Mouse (Mus musculus) heart, adult 11 months (tissue): ENCODE results near the gene Nfib.
A peak's percentile ranks its signal among the peaks of the same experiment; 100 is the strongest.

Source experiments
- DNase-seq: peaks from one replicate; pipeline ENCODE4 v3.0.0; 2022

The Nfib gene

DNA sequence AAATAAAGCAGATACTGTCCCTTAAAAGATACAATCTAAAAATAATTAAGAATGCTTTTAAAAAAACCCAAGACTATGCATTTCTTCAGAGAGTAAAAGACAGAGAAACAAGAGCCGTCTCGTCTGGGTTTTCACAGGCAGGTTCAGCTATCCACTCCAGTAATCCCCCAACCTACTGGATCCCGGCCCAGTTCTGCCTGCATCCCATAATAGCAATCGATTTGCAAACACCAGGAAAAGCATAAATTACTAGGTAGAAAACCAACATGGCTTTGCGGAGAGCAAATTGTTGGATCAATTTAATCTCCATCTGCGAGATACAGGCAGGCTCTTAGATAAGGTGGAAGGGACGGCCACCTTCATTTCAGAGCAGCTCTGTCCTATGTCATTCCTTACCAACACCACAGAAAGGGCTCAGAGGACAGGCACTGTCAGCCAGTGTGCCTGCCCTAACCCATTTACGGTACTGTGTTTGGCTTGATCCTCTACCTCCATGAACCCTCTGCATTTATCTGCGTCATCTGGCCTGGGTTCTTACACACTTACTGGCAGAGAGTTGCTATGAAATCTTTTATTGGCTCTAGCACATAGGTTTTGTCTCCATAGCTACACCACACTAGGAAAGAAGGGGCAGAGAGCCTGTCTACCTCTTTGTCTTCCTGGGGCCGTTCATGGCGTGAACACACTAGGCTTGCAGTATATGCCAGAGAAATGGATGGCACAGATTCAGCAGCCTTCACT, 321.4 kb downstream of the Nfib start:
- peak; percentile 87 for DNase-seq

DNA sequence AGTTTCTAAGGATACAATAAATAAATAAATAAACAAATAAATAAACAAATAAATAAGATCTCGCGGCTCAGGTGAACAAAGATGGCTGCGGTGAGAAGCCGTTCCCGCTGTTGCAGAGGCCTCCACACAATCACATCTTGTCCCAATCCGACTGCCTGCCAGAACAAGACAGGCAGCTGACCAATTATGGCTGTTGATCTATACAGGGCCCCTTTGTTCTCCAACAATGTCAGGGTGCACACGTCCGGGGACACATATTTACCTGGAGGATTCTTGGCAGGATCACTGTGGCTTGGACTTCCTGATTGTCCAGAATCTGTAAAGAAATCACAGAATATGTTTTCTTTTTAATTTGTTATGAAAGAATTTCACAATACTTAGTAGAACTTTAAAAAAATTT, 322.2 kb downstream of the Nfib start:
- DNase-seq: peak; percentile 88

DNA sequence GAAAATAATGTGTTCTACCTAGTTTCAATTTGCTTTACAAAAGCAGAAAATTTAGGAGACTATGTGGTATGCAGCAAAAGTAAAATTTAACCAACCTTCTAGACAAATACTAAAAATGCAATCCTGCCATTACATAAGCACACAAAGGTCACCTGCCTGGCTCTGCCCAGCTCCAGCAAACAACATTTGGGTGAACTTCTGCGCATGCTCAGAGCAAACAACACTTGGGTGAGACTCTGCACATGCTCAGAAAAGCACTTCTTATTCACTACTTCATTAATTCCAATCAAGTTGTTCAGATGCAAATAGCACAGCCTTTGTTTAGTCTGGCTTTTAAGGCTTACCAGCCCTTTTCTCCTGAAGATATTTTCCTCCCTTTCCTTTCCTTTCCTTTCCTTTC, 323.8 kb downstream of the Nfib start:
- DNase-seq: peak; percentile 87

GRCm38 (mm10) chr4:82380578-82380977, 325.0 kb downstream of the Nfib start:
- peak; percentile 68 for DNase-seq

DNA sequence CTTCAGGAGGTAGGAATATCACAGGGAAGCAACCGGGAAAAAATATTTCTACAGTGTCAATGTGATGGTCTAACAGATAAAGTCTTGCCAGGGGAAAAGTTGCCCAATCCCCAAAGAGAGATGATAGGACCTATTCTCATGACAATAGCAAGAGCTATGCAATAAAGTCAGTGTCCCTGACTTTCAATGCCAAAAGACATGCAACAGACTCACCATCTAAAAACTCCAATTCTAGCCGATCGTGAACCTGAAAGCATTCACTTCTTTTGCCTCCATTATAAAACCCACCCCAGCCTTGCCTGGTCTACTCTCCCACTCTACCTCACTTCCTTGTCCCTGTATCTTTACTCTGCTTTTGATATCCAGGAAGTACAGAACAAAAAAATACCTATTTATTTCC, 327.5 kb downstream of the Nfib start:
- peak; percentile 61 for DNase-seq

DNA sequence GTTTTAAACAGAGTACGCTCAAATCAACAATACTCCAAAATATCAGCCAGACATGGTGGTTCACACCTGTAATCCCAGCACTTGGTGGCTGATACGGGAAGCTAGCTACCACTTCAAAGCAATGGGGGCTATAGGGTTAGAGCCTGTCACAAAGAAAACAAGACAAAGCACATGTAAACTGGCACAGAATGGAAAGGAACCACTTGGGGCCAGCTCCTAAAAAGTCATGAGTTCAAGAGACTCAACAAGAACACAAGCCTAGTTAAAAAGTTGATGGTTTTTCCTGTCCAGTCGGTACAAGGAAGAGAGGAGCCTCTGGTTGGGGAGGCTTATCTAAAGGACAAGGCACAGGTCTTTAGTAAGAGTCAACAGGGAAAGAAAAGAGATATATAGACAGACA, 327.9 kb downstream of the Nfib start:
- DNase-seq: peak; percentile 57

DNA sequence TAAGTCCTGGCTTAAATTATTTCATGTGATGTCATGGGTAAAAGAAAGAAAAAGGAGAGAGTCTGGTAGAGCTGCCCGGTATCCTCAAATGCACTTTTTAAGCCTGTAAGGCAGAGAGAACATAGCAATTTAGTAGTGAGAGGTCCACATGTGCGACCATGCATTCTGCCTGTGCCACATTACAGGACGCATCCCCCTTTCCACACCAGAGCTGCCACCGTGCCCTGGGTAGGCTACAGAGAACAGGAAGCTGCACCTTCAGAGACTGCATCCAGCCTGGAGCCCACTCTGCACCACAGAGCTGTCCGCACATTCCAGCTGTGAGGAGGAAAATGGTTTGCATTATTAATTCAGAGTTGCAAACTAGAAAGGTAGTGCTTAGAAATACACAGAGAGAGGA, 331.0 kb downstream of the Nfib start:
- DNase-seq: peak; percentile 79

DNA sequence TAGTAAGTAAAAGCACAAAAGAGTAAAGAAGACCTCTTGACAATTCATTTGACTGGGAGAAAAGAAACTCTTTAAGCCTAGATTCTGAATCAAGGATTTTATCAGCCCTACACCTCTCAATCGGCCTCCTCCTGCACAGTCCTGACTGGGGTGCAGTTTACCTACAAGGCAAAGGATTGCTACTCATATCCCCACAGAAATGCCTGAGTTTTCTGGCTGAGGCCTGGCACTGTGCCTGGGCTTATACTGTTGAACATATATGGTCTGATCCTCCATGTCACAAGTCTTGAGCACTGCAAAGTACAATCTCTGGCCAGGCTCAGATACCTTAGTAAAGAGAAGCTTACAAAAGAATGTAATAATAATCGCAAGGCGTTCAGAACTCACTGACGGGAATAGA, 333.3 kb downstream of the Nfib start:
- DNase-seq: peak; percentile 72

GRCm38 (mm10) chr4:82371471-82371870, 334.1 kb downstream of the Nfib start:
- DNase-seq: peak; percentile 62

DNA sequence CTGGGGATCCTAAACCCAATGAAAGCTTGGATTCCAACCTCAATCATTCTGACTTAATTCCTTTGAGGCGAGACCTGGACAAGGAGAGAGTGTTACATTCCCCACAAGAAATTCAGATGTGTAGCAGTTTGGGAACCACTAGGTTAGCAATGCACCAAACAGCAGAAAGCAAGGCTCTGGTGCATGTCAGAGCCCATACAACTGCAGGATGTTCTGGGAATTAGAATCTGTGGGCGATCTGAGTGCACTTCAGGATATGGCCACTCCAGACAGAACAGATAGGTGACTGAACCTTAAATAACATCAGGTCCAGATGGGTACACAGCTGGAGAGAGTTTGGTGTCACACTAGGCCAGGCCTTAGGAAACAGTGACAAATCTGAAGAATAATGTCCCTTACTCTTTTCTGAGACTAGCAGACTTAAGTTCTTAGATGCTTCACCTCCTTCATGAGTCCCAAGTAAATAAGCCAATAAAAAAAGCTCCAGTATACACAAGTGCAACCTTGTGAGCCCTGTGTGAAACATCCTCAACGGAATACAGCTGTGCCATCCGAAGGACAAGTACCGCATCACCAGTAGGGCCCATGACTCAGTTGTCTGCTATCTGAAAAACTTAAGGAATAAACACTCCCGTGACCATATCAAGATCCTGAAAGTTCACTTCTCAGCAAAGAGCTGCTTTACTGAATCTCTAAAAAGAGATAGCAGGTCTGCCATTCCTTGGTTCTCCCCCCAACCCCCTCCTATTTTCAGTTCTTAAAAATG, 336.4 kb downstream of the Nfib start:
- DNase-seq: peak; percentile 76

GRCm38 (mm10) chr4:82368091-82368775, 337.3 kb downstream of the Nfib start:
- DNase-seq: peak; percentile 71

DNA sequence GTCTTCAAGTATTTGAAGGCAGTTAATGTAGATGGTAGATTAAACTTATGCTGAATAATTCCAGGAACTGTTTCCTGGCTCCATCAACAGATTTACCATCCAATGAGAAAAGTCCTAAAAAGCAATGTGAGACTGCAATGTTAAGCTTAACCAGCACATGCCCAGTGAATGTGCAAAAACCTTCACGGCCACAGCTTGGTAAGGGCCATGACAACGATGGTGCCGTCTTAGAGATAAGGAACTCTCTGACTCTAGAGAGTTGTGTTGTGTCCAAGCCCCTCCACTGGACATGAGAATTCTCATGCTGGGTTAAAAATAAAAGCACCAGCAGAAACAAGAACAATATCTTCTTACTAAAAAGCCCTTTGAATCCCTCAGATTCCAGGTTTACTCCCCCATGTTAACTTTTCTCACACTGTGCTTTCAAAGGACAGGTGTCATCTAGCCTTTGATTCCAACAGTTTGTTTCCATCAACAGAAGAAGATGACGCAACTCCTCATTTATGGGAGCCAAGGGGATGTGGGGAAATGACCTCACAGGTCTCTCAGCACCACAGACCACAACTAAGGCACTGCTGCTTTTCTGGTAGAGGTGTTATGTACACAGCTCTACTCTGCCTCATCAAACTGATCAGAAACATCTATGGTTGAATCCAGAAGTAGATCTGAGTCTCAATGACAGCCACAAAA, 340.7 kb downstream of the Nfib start:
- DNase-seq: peak; percentile 91

DNA sequence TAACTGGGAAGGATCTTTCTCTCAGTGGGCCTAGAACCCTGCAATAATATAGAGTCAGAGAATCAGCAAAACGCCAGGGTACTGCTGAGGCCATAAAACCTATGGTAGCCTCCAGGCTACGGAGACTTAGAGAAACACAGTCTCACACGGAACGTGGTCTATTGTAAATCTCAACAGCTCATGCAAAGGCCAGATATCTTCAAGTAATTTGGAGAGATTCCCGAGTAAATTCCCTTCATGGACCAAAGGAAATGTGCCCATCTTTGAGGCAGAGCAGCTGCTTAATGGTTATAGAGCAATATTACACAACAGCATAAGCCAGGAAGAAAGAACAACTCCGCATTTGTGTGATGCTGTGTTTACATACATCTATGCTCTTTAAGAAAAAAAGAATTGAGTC, 341.6 kb downstream of the Nfib start:
- DNase-seq: peak; percentile 89

DNA sequence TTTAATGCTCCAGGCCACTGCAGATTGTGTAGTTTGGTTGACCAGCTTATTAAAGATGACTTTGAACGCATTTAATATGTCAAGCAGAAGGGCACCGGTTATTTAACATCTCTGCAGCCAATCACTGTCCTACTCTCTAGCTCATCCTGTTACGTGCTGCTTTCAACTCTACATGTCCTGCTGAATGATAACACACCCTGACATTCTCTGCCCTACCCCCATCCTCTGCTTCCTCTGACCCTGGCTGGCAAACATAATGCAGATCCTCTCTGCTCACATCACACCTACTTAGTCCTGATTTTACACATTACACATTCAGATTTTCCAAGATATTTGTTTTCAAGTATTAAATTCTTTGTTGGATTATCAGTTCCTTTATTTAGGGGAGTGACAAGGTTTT, 343.3 kb downstream of the Nfib start:
- peak; percentile 94 for DNase-seq

DNA sequence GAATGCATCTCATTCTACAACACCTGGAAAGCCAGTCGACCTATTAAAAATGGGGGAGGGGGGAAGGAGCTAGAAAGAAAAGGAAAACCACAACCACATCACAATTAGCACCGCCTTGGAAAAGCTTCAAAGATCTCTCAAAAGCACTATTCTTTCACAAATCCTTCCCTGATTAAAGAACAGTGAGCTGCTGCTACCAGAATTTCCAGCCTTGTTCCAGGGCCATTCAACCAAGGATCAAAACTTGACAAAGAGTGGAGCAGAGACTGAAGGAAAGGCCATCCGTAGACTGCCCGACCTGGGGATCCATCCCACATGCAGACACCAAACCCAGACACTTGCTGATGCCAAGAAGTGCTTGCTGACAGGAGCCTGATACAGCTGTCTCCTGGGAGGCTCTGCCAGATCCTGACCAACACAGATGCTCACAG, 345.5 kb downstream of the Nfib start:
- peak; percentile 95 for DNase-seq

GRCm38 (mm10) chr4:82359110-82359509, 346.4 kb downstream of the Nfib start:
- peak; percentile 95 for DNase-seq

DNA sequence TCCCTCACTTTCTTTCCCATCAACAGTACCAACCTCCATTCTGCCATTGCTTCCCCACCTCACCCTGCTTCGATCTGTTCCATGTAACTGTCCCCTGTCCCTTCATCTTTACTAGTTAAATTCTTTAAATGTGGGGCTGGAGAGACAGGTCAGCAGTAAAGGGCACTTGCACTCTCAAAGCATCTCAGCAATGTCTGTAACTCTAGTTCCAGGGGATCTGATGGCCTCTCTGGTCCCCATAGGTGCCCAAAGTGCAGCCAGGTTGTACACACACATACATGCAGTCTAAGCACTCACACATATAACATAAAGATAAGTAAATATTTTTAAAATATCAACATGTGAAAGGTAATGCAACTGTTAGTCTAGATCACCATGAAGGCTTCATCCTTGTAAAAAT, 356.5 kb downstream of the Nfib start:
- DNase-seq: peak; percentile 62

- DNase-seq: peak; percentile 95
Observed at GRCm38 (mm10) chr4:82344787-82345186, 360.8 kb downstream of the Nfib start.

DNA sequence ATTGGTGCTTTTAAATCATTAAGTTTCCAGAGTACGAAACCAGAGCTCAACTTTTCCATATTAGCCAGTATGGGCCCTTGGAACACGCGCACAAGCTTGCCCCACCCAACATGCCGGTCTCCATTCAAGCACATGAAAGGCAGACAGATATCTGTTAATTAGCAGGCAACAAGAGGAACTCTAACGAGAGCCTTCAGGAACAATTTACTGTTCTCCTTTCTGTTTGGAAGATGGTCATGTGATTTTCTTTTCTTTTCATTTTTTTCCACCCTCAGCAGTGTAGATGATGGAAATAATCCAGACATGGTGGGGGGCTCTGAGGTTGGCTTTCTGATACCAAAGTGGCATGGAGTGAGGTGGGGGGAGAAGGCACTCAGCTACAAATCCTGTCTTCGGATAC, 361.3 kb downstream of the Nfib start:
- peak; percentile 83 for DNase-seq

DNA sequence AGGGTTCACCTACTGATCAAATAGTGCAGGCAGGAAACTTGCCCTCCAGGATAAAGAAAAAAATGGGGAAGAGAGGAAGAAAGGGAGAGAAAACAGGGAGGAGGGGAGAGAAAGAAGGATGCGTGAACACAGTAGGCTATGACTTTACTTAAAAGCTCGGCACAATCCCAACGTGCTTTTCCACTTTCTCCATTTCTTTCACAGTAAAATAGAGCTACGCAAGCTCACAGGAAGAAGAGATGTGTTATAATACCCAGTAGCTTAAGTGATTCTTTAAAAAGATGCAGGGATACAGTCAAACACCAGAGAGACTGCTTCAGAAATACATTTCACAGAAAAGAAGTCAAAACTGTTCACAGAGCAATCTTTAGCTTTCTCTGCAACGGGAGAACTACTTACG, 366.6 kb downstream of the Nfib start:
- peak; percentile 53 for DNase-seq

DNA sequence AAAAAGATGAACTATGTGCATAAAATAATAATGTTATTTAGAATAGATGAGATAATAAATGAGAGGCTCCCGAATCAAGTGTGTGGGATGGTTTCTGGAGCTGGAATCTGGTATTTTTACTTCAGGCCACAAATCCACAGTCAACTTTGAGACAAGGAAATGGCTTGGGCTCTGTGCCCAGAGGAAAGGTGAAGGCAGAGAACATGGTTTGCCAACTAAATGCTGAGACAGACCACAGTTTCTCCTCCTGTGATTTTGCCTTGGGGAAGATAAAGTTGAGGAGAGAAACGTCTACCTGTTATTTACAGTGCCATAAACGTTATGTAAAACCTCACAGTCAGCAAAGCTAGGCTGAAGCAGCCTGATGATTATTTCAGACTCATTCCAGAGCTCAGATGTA, 367.1 kb downstream of the Nfib start:
- DNase-seq: peak; percentile 87

DNA sequence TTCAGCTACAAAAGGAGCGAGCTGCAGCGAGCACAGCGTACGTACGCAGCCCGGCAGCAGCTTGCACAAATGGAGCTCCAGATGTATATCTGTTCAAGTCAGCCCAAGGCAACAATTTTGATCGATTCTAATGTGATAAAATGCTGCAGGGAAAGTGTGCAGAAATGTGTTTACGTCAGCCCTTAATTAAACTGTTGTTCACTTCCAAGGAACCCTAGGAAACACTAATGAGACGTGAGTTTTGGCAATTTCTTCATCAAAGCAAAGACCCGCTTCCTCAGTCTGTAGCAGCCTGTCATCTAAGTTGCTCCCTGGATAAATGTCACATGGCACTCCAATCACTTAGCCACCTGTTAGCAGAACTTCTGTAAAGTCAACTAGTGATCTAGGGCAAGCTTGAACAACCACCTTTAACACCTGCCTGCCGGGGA, 368.6 kb downstream of the Nfib start:
- peak; percentile 80 for DNase-seq

DNA sequence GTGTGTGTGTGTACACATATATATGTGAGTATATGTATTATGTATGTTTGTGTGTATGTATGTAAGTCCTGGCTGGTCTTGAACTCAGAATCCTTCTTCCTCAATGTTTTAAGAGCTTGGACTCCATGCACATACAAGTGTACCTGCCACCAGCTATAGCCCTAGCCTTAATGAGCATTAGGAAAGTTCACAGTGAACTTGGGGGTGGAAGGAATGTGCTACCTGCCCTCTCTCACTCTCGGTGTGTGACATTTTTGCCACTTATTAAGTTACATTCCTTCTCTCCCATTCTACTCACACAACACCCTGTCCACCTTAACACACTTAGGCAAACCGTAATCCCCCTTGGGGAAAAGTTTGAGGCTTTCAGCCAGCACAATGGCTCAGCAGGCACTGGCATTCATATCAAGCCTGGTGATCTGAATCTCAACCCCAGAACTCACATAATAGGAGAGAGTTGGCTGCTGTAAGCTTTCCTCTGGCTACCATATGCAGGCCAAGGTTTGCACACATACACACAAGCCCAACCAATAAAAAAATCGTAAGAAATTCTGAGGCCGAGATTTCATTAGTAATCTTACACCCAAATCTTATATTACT, 370.2 kb downstream of the Nfib start:
- DNase-seq: peak; percentile 77
